Mouse (Mus musculus) embryonic facial prominence, embryonic 12.5 days (tissue): ENCODE data around the gene Car5a. TPM values are rescaled to one million over a fixed set of nuclear protein-coding genes. Genes with fewer than 3 reads are reported as not detected.

ENCODE experiments used
- ATAC-seq: fragments of 200-750 bp; cut with Nextera tagmentation; 2 replicates; pipeline ENCODE4 v1.8.0; 2017; ENCODE audit not compliant: insufficient number of reproducible peaks, insufficient read depth, low FRiP score, low TSS enrichment
- H3K27ac ChIP-seq: fragments of 300-500 bp; sonication (generic); 2 replicates; pipeline ENCODE4 v1.5.1; 2016; ENCODE audit warnings: mild to moderate bottlenecking
- H3K27me3 ChIP-seq: fragments of 300-500 bp; sonication (generic); 2 replicates; pipeline ENCODE4 v1.6.1; 2016; ENCODE audit warnings: mild to moderate bottlenecking, moderate library complexity
- H3K36me3 ChIP-seq: fragments of 300-500 bp; sonication (generic); 2 replicates; pipeline ENCODE4 v1.6.1; 2016; ENCODE audit warnings: mild to moderate bottlenecking
- H3K4me1 ChIP-seq: fragments of 300-500 bp; sonication (generic); 2 replicates; pipeline ENCODE4 v1.6.1; 2016
- H3K4me2 ChIP-seq: fragments of 300-500 bp; sonication (generic); replicated peaks from 2 replicates; pipeline ENCODE4 v1.6.1; 2016; ENCODE audit warnings: mild to moderate bottlenecking, moderate library complexity
- H3K4me3 ChIP-seq: fragments of 300-500 bp; sonication (generic); 2 replicates; pipeline ENCODE4 v1.5.1; 2016; ENCODE audit warnings: mild to moderate bottlenecking
- H3K9ac ChIP-seq: fragments of 300-500 bp; sonication (generic); 2 replicates; pipeline ENCODE4 v1.6.1; 2016; ENCODE audit warnings: mild to moderate bottlenecking, moderate library complexity
- H3K9me3 ChIP-seq: fragments of 300-500 bp; sonication (generic); 2 replicates; pipeline ENCODE4 v1.6.1; 2016; ENCODE audit warnings: mild to moderate bottlenecking, moderate library complexity
- WGBS: fragments of 180-500 bp; shearing (Covaris S2); methylation state at CpG from one replicate; pipeline ENCODE4 v1.1.7; 2016; 5-methylcytosine and 5-hydroxymethylcytosine counted together
- polyA plus RNA-seq: library from polyadenylated mRNA; unstranded; fragments of >200 nt; fragmentation: Nextera tagmentation; extraction: Ambion mirVana; gene quantifications from 2 replicates; pipeline ENCODE4 v1.2.1, GENCODE M21; 2016

The Car5a gene
- polyA plus RNA-seq = not detected in 2 replicates

DNA sequence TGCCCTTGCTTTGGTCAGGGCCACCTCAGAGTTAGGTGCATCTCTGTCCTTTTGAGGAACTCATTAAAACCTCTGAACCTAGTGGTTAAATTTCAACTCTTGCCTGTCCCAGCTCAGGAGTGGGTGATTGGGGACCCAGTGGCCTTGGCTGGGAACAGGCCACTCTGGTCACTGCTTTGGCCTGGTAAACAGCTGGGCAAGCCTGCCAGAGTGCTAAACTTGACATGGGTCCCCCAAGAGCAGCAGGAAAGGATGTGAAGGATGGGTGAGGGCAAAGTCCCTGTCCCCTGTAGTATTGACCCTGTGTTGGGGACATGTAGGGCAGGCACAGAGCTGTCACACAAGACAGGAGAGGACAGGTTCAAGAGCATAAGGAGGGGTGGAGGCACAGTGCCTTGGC lies at the start of gene Car5a:
TSS of gene Car5a (minus strand) at position 74 of the 400 bp plus-strand sequence.
- Histone ChIP-seq H3K4me2 (no peak within 1 kb of the TSS), H3K27me3 (no peaks in the 10 kb centered on the region), H3K9ac (no peak within 1 kb of the TSS), H3K36me3 (no peaks in the 10 kb centered on the region), H3K27ac (no peak within 1 kb of the TSS), H3K9me3 (no peaks in the 10 kb centered on the region), H3K4me3 (no peak within 1 kb of the TSS), H3K4me1 (peaks cover 24% of the 10 kb centered on the region)
- no peak for ATAC-seq

DNA sequence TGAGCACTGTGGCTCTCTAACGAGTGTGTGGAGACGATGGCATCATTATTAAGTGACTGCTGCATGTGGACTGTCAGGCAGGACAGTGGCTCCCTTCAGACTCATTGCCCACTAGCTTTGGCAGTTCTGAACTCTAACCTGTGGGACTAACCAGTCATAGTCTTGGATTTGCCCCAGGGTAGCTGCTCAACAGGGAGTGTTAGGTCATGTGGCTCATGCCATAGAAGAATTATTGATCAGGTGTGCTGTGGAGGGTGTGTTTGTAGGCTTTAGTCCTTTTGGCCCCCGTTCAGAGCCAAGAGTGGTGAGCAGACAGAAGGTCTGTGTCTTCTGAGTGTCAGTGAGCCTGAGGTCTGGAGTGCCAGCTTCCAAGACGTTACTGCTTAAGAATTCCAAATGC lies 48.2 kb upstream of the Car5a start:
- peaks cover 75% of the 10 kb centered on the region for H3K36me3 ChIP-seq
- H3K9me3 ChIP-seq = no peaks in the 10 kb centered on the region
- no peak for ATAC-seq
- H3K9ac ChIP-seq = no peak overlapping the region
- 87% methylated on average over 4 of the region's 4 CpGs for WGBS
- H3K4me3 ChIP-seq = no peak overlapping the region
- no peaks in the 10 kb centered on the region for H3K27me3 ChIP-seq
- H3K4me1 ChIP-seq = no peaks in the 10 kb centered on the region
- H3K4me2 ChIP-seq = no peak overlapping the region
- H3K27ac ChIP-seq = no peak overlapping the region

DNA sequence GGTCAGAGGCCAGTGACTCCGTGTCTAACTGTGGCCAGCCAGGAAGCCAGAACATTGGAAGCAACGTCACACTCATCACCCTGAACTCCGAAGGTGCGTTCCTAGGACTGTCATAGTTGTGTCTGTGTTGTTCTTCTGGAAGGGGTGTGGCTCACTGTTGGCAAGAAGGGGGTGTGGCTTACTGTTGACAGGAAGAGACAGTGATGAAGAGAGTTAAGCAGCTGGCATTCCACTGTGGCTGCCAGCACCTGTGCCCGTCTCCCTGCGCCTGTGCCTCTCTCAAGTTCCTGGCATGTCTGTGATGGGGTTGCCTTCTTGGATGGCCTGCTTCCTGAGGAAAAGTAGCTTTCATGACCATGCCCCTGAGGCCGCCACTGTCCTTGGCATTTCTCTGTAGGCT lies 46.9 kb upstream of the Car5a start:
- Histone ChIP-seq H3K27ac (no peak overlapping the region), H3K9ac (no peak overlapping the region), H3K4me1 (no peaks in the 10 kb centered on the region), H3K9me3 (no peaks in the 10 kb centered on the region), H3K4me2 (no peak overlapping the region), H3K36me3 (peaks cover 70% of the 10 kb centered on the region), H3K4me3 (no peak overlapping the region), H3K27me3 (no peaks in the 10 kb centered on the region)
- no peak for ATAC-seq
- 88% methylated on average over 7 of the region's 7 CpGs for WGBS

DNA sequence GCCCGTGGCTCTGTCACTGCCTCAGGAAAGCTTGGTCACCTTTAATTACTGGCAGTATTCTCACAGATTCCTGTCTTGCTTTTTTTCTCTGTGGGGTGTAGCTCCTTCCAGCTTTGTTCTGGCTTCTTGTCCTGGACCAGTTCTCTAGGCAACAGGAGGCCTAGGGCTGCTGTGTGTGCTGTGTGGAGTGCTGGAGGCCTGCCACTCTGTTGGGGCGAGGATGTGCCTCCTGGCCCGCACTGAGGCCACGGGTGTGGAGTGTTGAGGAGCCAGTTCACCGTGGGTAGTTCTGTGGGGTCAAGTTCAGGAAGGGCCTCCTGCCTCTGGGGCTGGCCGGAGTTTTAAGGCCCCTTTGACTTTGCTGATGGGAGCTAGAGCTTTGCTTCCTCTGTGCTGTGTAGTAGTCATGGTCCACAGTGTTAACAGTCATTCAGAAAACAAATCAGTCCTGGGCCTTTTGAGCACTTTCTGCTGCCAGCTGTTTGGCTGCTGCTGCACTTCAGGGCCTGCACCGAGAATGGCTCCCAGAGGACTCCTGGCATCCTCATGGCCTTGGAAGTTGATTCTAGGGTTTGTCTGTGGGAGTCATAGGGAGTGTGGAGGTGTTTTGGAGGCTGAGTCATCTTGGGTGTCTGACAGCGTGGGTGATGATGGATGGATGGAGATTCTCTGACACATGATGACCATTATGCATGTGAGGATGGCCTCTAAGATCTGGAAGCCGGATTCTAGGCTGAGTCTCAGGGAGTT lies 46.0 kb upstream of the Car5a start:
- Histone ChIP-seq H3K4me3 (no peak overlapping the region), H3K27me3 (no peaks in the 10 kb centered on the region), H3K9me3 (no peaks in the 10 kb centered on the region), H3K9ac (no peak overlapping the region), H3K27ac (no peak overlapping the region), H3K4me1 (no peaks in the 10 kb centered on the region), H3K36me3 (peaks cover 62% of the 10 kb centered on the region), H3K4me2 (no peak overlapping the region)
- WGBS = 83% methylated on average over 9 of the region's 9 CpGs
- no peak for ATAC-seq

DNA sequence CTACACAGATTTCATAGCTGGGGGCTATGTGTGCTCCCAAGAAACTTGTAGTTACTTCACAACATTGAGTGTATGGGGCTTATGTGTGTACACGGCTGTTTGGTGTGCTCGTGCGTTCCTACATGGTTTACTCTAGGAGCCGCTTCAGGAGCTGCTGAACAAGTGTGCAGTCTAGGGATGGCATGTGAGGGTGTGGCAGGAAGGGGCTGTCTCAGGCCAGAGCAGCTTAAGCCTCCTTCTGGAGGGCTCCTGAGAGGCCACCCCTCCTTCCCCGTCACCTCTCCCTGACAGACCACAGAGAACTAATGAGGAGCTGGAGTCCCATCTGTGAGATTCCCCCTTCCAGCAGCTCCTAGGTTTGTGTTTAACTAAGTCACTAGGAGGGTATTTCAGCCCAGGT lies 43.2 kb upstream of the Car5a start:
- H3K9me3 ChIP-seq = no peaks in the 10 kb centered on the region
- H3K27me3 ChIP-seq = no peaks in the 10 kb centered on the region
- H3K9ac ChIP-seq = no peak overlapping the region
- no peak overlapping the region for H3K27ac ChIP-seq
- 92% methylated on average over 5 of the region's 5 CpGs for WGBS
- no peaks in the 10 kb centered on the region for H3K4me1 ChIP-seq
- no peak for ATAC-seq
- H3K4me3 ChIP-seq = no peak overlapping the region
- no peak overlapping the region for H3K4me2 ChIP-seq
- H3K36me3 ChIP-seq = peaks cover 71% of the 10 kb centered on the region

DNA sequence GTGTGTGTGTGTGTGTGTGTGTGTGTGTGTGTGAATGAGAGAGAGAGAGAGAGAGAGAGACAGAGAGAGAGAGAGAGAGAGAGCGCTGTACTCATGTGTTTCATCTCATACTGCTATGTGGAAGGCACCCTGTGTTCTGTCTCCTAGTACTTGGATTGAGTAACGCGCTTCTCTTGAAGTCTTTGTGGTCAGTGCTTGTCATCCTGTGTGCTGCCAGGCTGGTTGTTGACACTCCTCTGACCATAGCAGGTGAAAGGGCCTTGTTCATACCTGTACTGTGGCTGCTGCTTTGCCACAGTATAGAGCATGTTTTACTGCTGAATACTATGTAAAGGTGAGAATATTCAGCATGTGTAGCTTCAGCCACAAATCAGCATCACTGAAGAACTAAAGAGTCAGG lies 41.0 kb upstream of the Car5a start:
- H3K36me3 ChIP-seq = peaks cover 74% of the 10 kb centered on the region
- no peak overlapping the region for H3K27ac ChIP-seq
- no peak overlapping the region for H3K4me3 ChIP-seq
- no peaks in the 10 kb centered on the region for H3K27me3 ChIP-seq
- no peaks in the 10 kb centered on the region for H3K4me1 ChIP-seq
- 100% methylated on average over 3 of the region's 3 CpGs for WGBS
- no peak overlapping the region for H3K4me2 ChIP-seq
- H3K9me3 ChIP-seq = no peaks in the 10 kb centered on the region
- H3K9ac ChIP-seq = no peak overlapping the region
- no peak for ATAC-seq

DNA sequence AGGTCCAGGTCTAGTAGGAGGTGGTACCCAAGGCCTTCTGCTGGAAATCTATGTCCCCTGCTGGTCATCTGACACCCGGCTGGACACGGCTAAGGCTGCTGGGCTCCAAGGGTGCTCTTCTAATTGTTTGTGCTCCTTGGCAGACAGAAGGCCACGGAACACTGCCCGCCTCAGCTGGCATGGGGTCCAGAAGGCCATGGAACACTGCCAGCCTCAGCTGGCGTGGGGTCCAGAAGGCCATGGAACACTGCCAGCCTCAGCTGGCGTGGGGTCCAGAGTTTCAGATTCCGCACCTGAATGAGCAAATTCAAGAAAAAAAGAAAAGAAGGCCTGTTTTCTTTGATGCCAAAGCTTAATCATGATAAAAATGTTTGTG lies 36.8 kb upstream of the Car5a start:
- H3K4me1 ChIP-seq = no peaks in the 10 kb centered on the region
- H3K27me3 ChIP-seq = no peaks in the 10 kb centered on the region
- H3K9me3 ChIP-seq = no peaks in the 10 kb centered on the region
- no peak for ATAC-seq
- H3K4me3 ChIP-seq = no peak overlapping the region
- H3K4me2 ChIP-seq = no peak overlapping the region
- WGBS = 91% methylated on average over 7 of the region's 7 CpGs
- peaks cover 73% of the 10 kb centered on the region for H3K36me3 ChIP-seq
- H3K9ac ChIP-seq = no peak overlapping the region
- H3K27ac ChIP-seq = no peak overlapping the region

DNA sequence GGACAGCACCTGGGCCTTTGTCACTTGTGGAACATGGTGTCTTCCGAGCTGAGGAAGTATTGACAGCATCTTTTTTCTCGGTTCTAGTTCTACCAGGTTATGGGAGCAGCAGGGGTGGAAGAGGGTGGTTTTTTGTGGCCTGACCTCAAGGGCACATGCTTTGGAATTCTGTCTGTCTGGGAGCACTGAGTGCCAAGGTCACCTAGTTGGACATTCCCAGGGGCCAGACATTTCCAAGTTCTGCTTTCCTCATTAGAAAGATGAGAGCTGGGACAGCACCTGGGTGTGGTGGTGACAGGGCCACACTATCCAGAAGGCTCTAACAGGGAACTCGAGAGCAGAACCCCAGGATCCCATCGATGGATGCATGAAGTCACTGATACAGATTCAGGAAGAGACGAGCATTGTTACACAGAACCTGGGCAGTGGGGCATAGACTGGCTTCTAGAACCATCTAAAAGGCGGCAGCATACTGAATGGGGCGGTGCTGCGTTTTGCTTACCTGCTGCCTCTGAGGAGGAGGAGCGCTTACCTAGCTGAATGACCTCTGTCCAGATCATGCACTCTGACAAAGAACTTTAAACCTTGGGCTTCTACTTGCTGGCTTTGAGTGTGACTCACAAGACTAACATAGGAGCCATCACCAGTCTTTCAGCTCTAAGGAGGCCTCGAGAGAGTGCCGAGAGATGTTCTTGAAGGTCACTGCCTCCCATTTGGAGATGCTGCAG lies 36.3 kb upstream of the Car5a start:
- no peak overlapping the region for H3K4me3 ChIP-seq
- no peak for ATAC-seq
- no peak overlapping the region for H3K4me2 ChIP-seq
- no peaks in the 10 kb centered on the region for H3K4me1 ChIP-seq
- no peak overlapping the region for H3K27ac ChIP-seq
- H3K36me3 ChIP-seq = peaks cover 79% of the 10 kb centered on the region
- H3K27me3 ChIP-seq = no peaks in the 10 kb centered on the region
- H3K9me3 ChIP-seq = no peaks in the 10 kb centered on the region
- H3K9ac ChIP-seq = no peak overlapping the region
- WGBS = 92% methylated on average over 11 of the region's 11 CpGs

DNA sequence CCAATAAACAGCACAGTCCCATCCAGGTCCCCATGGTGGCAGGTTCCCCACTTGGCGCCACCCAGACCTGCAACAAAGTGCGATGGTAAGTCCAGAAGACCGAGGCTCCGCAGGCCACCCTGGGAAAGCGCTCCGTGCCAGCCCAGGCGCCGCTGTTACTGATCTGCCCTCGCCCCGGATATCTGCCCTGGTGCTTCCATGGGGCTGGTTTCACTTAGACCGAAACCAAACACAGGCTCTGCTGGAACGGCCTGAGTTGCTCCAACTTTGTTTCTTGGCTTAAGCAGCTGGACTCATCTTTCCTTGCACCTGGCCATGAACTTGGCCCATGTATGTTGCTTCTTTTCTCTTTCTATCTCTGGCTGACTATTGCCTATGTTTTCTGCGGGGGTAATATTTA lies 34.0 kb upstream of the Car5a start:
- H3K36me3 ChIP-seq = peaks cover 89% of the 10 kb centered on the region
- no peak for ATAC-seq

DNA sequence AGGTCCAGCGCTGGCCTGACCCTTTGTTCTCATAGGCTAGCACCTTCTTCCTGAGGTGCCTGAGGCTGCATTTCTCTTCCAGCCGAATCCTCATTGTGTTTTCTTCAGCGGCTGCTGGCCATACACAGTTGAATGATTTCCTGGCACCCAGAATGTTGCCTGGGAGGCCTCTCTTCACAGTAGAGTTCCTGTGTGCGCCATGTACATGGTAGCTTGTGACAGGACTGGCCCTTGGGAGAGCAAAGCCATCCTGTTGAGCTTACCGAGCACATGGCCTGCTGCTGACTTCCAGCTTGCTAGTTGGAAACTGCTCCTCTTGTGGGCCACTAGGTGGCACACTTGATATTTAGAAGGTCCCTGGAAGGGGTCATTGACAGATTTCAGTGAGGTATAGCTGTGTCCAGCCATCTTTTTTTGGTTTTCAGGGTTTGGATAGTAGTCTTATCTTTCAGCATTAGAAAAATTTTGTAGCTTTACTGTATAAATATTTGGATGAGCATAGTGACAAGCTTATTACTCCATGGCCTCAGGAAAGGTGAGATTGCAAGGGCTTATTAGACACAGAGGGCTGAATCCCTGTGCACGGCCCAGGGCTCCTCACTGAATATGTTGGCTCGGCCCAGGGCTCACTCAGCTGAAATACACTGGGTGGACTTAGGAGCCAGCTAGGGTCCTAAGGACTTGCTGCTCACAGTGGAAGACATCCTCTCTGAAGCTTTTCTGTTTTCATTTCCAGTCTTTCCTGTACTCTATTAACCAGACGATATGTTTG lies 33.3 kb upstream of the Car5a start:
- no peak for ATAC-seq
- WGBS = 58% methylated on average over 8 of the region's 8 CpGs
- H3K27ac ChIP-seq = no peak overlapping the region

More for the DNA sequence above, 34.0 kb upstream of the Car5a start:
- no peak overlapping the region for H3K9ac ChIP-seq
- H3K27ac ChIP-seq = no peak overlapping the region
- no peaks in the 10 kb centered on the region for H3K9me3 ChIP-seq
- H3K27me3 ChIP-seq = no peaks in the 10 kb centered on the region
- no peak overlapping the region for H3K4me3 ChIP-seq
- no peaks in the 10 kb centered on the region for H3K4me1 ChIP-seq
- WGBS = 88% methylated on average over 13 of the region's 13 CpGs
- H3K4me2 ChIP-seq = no peak overlapping the region

DNA sequence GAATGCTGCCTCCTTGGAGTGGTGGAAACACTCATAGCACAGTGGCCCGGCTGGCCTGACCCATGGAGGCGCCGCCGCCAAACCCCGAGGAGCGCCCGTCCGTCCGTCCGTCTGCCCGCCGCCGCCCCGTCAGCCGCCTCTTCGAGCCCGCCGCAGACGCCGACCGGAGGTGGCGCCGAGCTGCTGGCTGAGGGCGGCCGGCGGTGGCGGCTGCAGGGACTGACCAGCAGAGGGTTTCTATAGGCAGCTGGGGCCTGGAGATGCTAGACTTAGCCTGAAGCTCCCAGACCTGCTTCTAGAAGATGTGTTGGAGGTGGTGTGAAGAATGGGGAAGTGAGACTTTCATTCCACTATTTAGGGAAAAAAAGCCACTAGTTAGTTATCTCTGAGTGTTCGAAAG lies 29.2 kb upstream of the Car5a start:
- no peak overlapping the region for H3K4me3 ChIP-seq
- WGBS = 93% methylated on average over 28 of the region's 28 CpGs
- no peak overlapping the region for H3K27ac ChIP-seq
- H3K9ac ChIP-seq = no peak overlapping the region
- no peak overlapping the region for H3K4me2 ChIP-seq
- peaks cover 46% of the 10 kb centered on the region for H3K36me3 ChIP-seq
- no peaks in the 10 kb centered on the region for H3K9me3 ChIP-seq
- no peaks in the 10 kb centered on the region for H3K27me3 ChIP-seq
- no peak for ATAC-seq
- H3K4me1 ChIP-seq = no peaks in the 10 kb centered on the region

More for the DNA sequence above, 33.3 kb upstream of the Car5a start:
- no peaks in the 10 kb centered on the region for H3K9me3 ChIP-seq
- no peak overlapping the region for H3K9ac ChIP-seq
- no peak overlapping the region for H3K4me3 ChIP-seq
- H3K4me2 ChIP-seq = no peak overlapping the region
- peaks cover 82% of the 10 kb centered on the region for H3K36me3 ChIP-seq
- no peaks in the 10 kb centered on the region for H3K27me3 ChIP-seq
- H3K4me1 ChIP-seq = no peaks in the 10 kb centered on the region
